Mouse (Mus musculus) brain, embryonic 14.5 days (tissue): ENCODE data around the gene Nr6a1. TPM values are rescaled to one million over a fixed set of nuclear protein-coding genes. Genes with fewer than 3 reads are reported as not detected.

Source experiments
- DNase-seq: peaks from one replicate; pipeline ENCODE4 v3.0.0-alpha.2; 2011; ENCODE audit warnings: low read depth
- CTCF ChIP-seq: fragments of 200-500 bp; IDR thresholded peaks from 2 replicates; pipeline ENCODE4 v1.5.1; 2012; ENCODE audit warnings: inconsistent platforms, mild to moderate bottlenecking, moderate library complexity, borderline replicate concordance; ENCODE audit not compliant: insufficient read depth, insufficient read length; ENCODE audit errors: extremely low read depth
- POLR2A ChIP-seq: fragments of 200-500 bp; IDR thresholded peaks from 2 replicates; pipeline ENCODE4 v1.6.1; 2012; ENCODE audit warnings: mild to moderate bottlenecking, inconsistent platforms, borderline replicate concordance; ENCODE audit not compliant: poor library complexity, insufficient read depth, insufficient read length, severe bottlenecking; ENCODE audit errors: extremely low read depth
- polyA plus RNA-seq: library from polyadenylated mRNA; depleted of rRNA; stranded (reverse); fragments of >200 nt; gene quantifications from 2 replicates; pipeline ENCODE4 v1.2.3, GENCODE M21; 2012; rRNA removed

Gene Nr6a1
- polyA plus RNA-seq, 1 experiment: 5.6 TPM

- DNase-seq: no peak
- TF ChIP-seq POLR2A (no peak), CTCF (no peak)
Observed at GRCm38 (mm10) chr2:38698623-38699022, 228.9 kb downstream of the Nr6a1 start.

GRCm38 (mm10) chr2:38697128-38698120 is 230.1 kb downstream of the Nr6a1 start:
- TF ChIP-seq POLR2A: no peak
- TF ChIP-seq CTCF: no peak
- peak; percentile 76 for DNase-seq

- TF ChIP-seq POLR2A (no peak), CTCF (no peak)
- peak; percentile 56 for DNase-seq
Observed at GRCm38 (mm10) chr2:38695770-38696169, 231.7 kb downstream of the Nr6a1 start.

- TF ChIP-seq POLR2A (no peak), CTCF (peak; percentile 66)
- peak; percentile 37 for DNase-seq
Observed at GRCm38 (mm10) chr2:38691542-38691941, 235.9 kb downstream of the Nr6a1 start.

GRCm38 (mm10) chr2:38689881-38690280 is 237.6 kb downstream of the Nr6a1 start:
- no peak for DNase-seq
- TF ChIP-seq CTCF (no peak), POLR2A (no peak)

DNA sequence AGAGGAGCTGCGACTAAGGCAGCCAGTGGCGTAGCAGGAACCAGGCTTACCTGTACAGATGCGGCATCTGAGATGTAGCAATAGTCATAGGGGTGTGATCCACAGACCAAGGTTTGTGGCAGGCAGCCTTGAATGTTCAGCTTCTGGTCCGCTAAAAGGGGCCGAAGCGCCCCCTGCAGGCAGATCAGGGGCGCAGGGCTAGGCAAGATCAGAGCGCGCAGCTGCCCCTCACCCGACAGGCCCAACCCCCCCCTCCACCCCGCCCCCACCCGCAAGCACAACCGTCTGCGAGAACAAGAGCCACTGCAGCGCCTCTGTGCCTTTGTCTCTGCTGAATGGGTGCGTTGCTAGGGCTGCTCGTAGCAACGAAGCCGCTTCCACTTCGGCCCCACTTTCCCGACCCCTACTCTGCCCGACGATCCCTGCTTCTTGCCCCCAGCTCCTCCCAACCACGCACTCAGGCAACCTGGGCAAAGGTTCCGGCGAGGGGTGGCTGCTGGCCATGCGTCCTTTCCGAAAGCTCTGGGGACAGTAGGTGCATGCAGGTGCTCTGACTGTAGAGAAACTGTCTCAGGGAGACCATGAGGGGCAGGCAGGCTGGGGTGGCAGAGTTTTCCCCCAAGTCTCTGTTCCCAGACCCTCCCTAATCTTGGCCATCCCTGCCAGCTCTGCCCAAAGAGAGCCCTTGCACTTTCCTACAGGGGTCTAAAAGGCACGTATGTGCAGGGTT is 238.5 kb downstream of the Nr6a1 start:
- peak; percentile 92 for DNase-seq
- TF ChIP-seq POLR2A (no peak), CTCF (peak; percentile 87)

DNA sequence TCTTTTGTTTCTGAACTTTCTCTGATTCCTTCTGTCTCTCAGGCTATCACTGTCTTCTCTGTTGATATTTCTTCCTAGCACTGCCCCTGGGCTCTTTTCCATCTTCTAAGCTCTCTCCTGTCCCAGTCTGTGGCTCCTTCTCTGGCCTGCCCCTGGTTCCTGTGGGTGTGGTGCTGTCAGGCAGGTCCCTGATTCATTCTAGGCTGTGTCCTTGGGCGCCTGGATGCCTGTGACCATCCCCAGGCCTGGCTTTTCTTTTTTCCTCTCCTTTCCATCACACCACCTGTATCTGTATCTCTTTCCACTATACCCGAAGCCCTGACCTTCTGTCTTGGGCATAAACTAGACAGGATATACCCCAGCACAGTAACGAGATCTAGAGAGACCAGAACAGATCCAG is 241.7 kb downstream of the Nr6a1 start:
- no peak for DNase-seq
- no peak for TF ChIP-seq POLR2A
- TF ChIP-seq CTCF: no peak

GRCm38 (mm10) chr2:38683083-38683482 is 244.4 kb downstream of the Nr6a1 start:
- DNase-seq: no peak
- no peak for TF ChIP-seq POLR2A
- no peak for TF ChIP-seq CTCF

- no peak for TF ChIP-seq POLR2A
- TF ChIP-seq CTCF: no peak
- DNase-seq: no peak
Observed at GRCm38 (mm10) chr2:38682209-38682608, 245.3 kb downstream of the Nr6a1 start.

GRCm38 (mm10) chr2:38678947-38679346 is 248.5 kb downstream of the Nr6a1 start:
- no peak for DNase-seq
- no peak for TF ChIP-seq POLR2A
- no peak for TF ChIP-seq CTCF

- TF ChIP-seq POLR2A (no peak), CTCF (peak; percentile 39; the same call in 1 of the 2 replicates)
- no peak for DNase-seq
Observed at GRCm38 (mm10) chr2:38675366-38675969, 252.0 kb downstream of the Nr6a1 start.

Other genes with a start within 250 kb of the Nr6a1 start
- 1.2 and 2.1 TPM in 2 replicates for gene Nr5a1, start 213.1 kb downstream of the Nr6a1 start, polyA plus RNA-seq
- gene Olfml2a, start 4.3 kb upstream of the Nr6a1 start, polyA plus RNA-seq: 2.0 and 5.6 TPM in 2 replicates
- gene Wdr38, start 69.8 kb upstream of the Nr6a1 start, polyA plus RNA-seq: 1.2 and 1.4 TPM in 2 replicates
- 69.9 and 74.3 TPM in 2 replicates for gene Arpc5l, start 77.7 kb upstream of the Nr6a1 start, polyA plus RNA-seq
- 432 and 443 TPM in 2 replicates for gene Rpl35, start 77.9 kb upstream of the Nr6a1 start, polyA plus RNA-seq
- 37.9 and 48.5 TPM in 2 replicates for gene Golga1, start 137.9 kb upstream of the Nr6a1 start, polyA plus RNA-seq